Mouse (Mus musculus): ENCODE results near the gene Fam76a.

- TF ChIP-seq CTCF (IDR thresholded peaks at IDR 0.05; ENCODE audit: insufficient read depth, low read length): peak; percentile 98
- no peak; the same call in 1 of the 2 replicates for TF ChIP-seq POLR2A (IDR thresholded peaks at IDR 0.05; ENCODE audit: borderline replicate concordance, extremely low read depth, low read depth, low read length)
Observed at GRCm38 (mm10) chr4:132945261-132946046, 23.1 kb upstream of the Fam76a start.
